Mouse (Mus musculus) liver, embryonic 15.5 days (tissue): ENCODE measurements at regions not wholly inside any gene's neighbourhood (a gene's known extent, or its start where the extent isn't known, plus 50 kb on each side); places are given as distances from the start of the nearest gene placed in this dataset.
"Not testable (repeated sequence)": the region's sequence is repeated elsewhere in the genome, so short reads cannot be mapped to it uniquely, and the experiment has no call there.

Experiments
- ATAC-seq: fragments of 200-750 bp; cut with Nextera tagmentation; 2 replicates; pipeline ENCODE4 v1.8.0; 2017; ENCODE audit warnings: moderate number of reproducible peaks, mild to moderate bottlenecking, moderate library complexity; ENCODE audit not compliant: insufficient read depth
- H3K27ac ChIP-seq: fragments of 300-500 bp; sonication (generic); replicated peaks from 2 replicates; pipeline ENCODE4 v1.5.1; 2015; ENCODE audit warnings: mild to moderate bottlenecking, inconsistent platforms
- H3K27me3 ChIP-seq: fragments of 300-500 bp; sonication (generic); 2 replicates; pipeline ENCODE4 v1.6.1; 2015; ENCODE audit warnings: mild to moderate bottlenecking, inconsistent platforms
- H3K36me3 ChIP-seq: fragments of 300-500 bp; sonication (generic); replicated peaks from 2 replicates; pipeline ENCODE4 v1.6.1; 2015; ENCODE audit warnings: moderate library complexity, mild to moderate bottlenecking, inconsistent platforms
- H3K4me1 ChIP-seq: fragments of 300-500 bp; sonication (generic); replicated peaks from 2 replicates; pipeline ENCODE4 v1.6.1; 2015; ENCODE audit warnings: inconsistent platforms
- H3K4me2 ChIP-seq: fragments of 300-500 bp; sonication (generic); 2 replicates; pipeline ENCODE4 v1.6.1; 2015; ENCODE audit warnings: moderate library complexity, mild to moderate bottlenecking, inconsistent platforms
- H3K4me3 ChIP-seq: fragments of 300-500 bp; sonication (generic); replicated peaks from 2 replicates; pipeline ENCODE4 v1.5.1; 2015; ENCODE audit warnings: mild to moderate bottlenecking, inconsistent platforms
- H3K9ac ChIP-seq: fragments of 300-500 bp; sonication (generic); 2 replicates; pipeline ENCODE4 v1.6.1; 2015; ENCODE audit warnings: moderate library complexity, mild to moderate bottlenecking, inconsistent platforms
- H3K9me3 ChIP-seq: fragments of 300-500 bp; sonication (generic); replicated peaks from 2 replicates; pipeline ENCODE4 v1.6.1; 2016; ENCODE audit warnings: inconsistent platforms
- WGBS: fragments of 180-500 bp; shearing (Covaris S2); methylation state at CpG from one replicate; pipeline ENCODE4 v1.1.7; 2015; ENCODE audit warnings: mixed read lengths; ENCODE audit not compliant: insufficient replicate concordance; 5-methylcytosine and 5-hydroxymethylcytosine counted together

DNA sequence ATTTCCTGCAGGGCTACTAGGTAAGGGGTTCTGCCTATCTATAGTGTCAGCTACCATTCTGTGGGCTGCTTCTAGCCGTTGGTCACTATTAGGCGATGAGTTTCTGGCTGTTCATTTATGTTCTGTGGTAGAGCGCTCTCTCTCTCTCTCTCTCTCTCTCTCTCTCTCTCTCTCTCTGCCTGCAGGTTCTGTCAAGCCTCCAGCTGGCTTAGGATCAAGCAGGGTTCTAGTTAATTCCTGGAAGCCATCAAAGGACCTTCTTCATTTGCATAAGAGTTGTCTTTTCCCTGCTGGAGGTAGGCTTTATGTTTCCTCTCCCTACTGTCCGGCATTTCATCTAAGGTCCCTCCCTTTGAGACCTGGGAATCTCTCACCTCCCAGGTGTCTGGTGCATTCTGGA lies 98.6 kb upstream of the Ttc29 start:
- Histone ChIP-seq H3K9ac (no peak overlapping the region), H3K36me3 (no peaks in the 10 kb centered on the region), H3K4me1 (0 out of 2 replicates have a peak, but pooled peaks cover 4% of the 10 kb centered on the region), H3K9me3 (no peaks in the 10 kb centered on the region), H3K4me2 (no peak overlapping the region), H3K27me3 (no peaks in the 10 kb centered on the region), H3K4me3 (no peak overlapping the region), H3K27ac (no peak overlapping the region)
- ATAC-seq: no peak
- 43% methylated on average over 4 of the region's 4 CpGs for WGBS

DNA sequence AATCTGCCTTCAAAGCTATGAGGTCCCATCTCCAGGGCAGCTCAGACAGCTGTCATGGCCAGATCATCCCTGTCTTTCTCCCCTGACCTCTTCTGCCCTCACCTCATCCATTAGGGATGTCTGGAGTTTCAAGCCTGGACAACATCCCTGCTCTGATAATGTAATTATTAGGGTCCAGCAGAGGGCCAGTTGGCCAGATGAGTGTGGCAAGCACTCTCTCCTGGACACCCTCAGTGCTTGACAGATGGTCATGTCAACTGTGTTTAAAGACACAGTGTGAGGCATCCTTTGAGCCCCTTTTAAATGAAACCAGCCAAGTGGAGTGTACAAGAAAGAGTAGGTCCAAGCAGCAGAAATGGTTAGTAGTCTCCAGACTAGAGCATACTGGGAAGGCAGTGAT lies 95.9 kb upstream of the Ttc29 start:
- H3K4me2 ChIP-seq: no peak overlapping the region

DNA sequence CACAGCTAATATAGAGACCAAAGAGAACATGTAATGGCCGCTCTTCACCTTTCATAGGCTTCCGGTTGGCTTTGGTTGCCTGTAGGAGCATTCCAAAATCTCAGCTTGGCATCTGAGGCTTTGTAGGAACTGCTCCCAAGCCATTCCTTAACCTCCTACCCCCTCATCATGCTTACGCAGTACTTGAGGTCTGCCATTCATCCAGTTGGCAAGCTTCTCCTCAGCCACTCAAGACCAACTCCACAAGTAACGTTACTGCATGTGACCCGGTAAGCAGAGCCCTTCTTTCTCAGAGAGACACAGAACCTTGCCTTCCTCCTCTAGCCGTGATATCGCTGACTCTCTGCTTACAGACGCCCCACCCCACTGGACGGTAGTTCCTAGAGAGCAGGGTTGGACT lies 94.6 kb upstream of the Ttc29 start:
- 68% methylated on average over 9 of the region's 9 CpGs for WGBS
- Histone ChIP-seq H3K4me2 (no peak overlapping the region), H3K36me3 (no peaks in the 10 kb centered on the region), H3K4me1 (no peaks in the 10 kb centered on the region), H3K4me3 (no peak overlapping the region), H3K9me3 (no peaks in the 10 kb centered on the region), H3K27ac (no peak overlapping the region), H3K9ac (no peak overlapping the region), H3K27me3 (no peaks in the 10 kb centered on the region)
- no peak for ATAC-seq

More for the DNA sequence above, 95.9 kb upstream of the Ttc29 start:
- Histone ChIP-seq H3K36me3 (no peaks in the 10 kb centered on the region), H3K9ac (no peak overlapping the region), H3K4me1 (no peaks in the 10 kb centered on the region), H3K27me3 (no peaks in the 10 kb centered on the region), H3K9me3 (no peaks in the 10 kb centered on the region), H3K27ac (no peak overlapping the region), H3K4me3 (no peak overlapping the region)
- ATAC-seq: no peak

DNA sequence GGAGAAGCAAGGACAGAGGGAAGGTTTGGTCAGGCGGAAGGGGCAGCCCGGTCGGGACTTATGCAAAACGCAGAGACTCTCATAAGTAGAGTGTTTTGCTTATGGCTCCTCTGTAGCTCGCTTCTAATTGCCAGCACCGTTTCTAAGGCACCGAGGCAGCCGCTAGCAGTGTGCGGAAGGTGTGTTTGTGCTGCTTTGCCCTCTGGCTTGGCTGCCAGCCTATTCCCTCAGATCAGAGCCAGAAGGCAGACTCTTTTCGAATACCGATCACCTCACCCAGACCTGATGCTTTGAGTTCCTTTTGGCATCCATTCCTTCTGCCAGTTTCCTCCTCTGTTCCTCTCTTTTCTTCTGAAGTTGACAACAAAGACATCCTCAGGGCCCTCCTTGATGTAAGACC lies 93.4 kb upstream of the Ttc29 start:
- Histone ChIP-seq H3K9me3 (no peaks in the 10 kb centered on the region), H3K27me3 (no peaks in the 10 kb centered on the region), H3K4me3 (no peak overlapping the region), H3K27ac (no peak overlapping the region), H3K9ac (no peak overlapping the region), H3K4me2 (no peak overlapping the region), H3K36me3 (no peaks in the 10 kb centered on the region), H3K4me1 (no peaks in the 10 kb centered on the region)
- WGBS: 60% methylated on average over 11 of the region's 11 CpGs
- ATAC-seq: no peak

DNA sequence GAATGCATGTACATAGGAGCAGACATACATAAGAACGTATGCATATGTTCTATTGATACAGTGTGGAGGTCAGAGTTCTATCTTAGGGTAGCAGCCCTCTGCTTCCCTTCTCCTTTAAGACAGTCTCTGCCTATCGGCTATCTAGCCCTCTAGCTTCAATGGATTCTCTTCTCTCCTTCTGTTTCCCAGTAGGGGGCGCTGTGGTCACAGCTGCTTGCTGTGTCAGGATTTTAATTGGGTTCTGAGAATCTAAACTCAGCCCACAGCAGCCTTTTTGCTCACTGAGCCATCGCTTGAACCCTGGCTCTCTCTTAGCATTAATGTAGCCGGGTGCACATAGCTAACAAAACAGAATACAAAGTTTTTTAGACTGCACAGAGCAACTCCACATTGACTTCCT lies 88.8 kb upstream of the Ttc29 start:
- 28% methylated on average over 5 of the region's 5 CpGs for WGBS
- Histone ChIP-seq H3K27me3 (no peaks in the 10 kb centered on the region), H3K27ac (no peak overlapping the region), H3K4me1 (no peaks in the 10 kb centered on the region), H3K9ac (no peak overlapping the region), H3K36me3 (no peaks in the 10 kb centered on the region), H3K4me3 (no peak overlapping the region), H3K9me3 (no peaks in the 10 kb centered on the region), H3K4me2 (no peak overlapping the region)
- no peak for ATAC-seq

- H3K27ac ChIP-seq: no peak overlapping the region
- H3K4me3 ChIP-seq: no peak overlapping the region
- no peaks in the 10 kb centered on the region for H3K36me3 ChIP-seq
- ATAC-seq: no peak
- 4% methylated on average over 2 of the region's 2 CpGs for WGBS
- H3K9ac ChIP-seq: no peak overlapping the region
- no peak overlapping the region for H3K4me2 ChIP-seq
- no peaks in the 10 kb centered on the region for H3K9me3 ChIP-seq
- no peaks in the 10 kb centered on the region for H3K27me3 ChIP-seq
- no peaks in the 10 kb centered on the region for H3K4me1 ChIP-seq
These were observed 85.2 kb upstream of the Ttc29 start for GRCm38 (mm10) chr8:78127852-78128251.

DNA sequence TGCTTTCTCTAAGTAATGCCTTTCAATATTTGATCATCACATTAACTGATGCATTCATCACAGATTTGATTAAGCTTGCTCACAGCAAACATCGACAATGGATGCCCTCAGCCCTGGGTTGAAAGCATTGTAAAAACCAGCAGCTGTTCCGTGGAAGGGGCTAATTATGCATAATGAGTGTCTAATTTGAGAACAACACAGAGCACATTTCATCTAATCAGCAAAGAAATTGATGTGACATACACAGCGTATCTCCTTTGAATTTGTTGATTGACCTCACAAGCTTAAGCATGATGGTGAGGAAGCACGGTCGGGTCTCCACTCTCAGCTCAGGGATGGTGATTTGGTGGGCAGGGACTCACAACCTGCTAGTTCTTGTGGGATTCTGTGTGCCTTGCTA lies 84.0 kb upstream of the Ttc29 start:
- no peak overlapping the region for H3K4me3 ChIP-seq
- WGBS: 65% methylated on average over 5 of the region's 5 CpGs
- ATAC-seq: no peak

GRCm38 (mm10) chr8:78139514-78139913 lies 73.6 kb upstream of the Ttc29 start:
- WGBS: 52% methylated on average over 13 of the region's 15 CpGs
- H3K9me3 ChIP-seq, ATAC-seq, H3K36me3 ChIP-seq, H3K4me3 ChIP-seq, H3K4me1 ChIP-seq, H3K27ac ChIP-seq, H3K4me2 ChIP-seq, H3K9ac ChIP-seq, H3K27me3 ChIP-seq: not testable (repeated sequence)

More for the DNA sequence above, 84.0 kb upstream of the Ttc29 start:
- H3K9ac ChIP-seq: no peak overlapping the region
- no peaks in the 10 kb centered on the region for H3K4me1 ChIP-seq
- no peaks in the 10 kb centered on the region for H3K27me3 ChIP-seq
- no peaks in the 10 kb centered on the region for H3K9me3 ChIP-seq
- H3K4me2 ChIP-seq: no peak overlapping the region
- no peaks in the 10 kb centered on the region for H3K36me3 ChIP-seq
- no peak overlapping the region for H3K27ac ChIP-seq

- H3K4me1 ChIP-seq: no peaks in the 10 kb centered on the region
- H3K9me3 ChIP-seq: no peaks in the 10 kb centered on the region
- no peak overlapping the region for H3K27ac ChIP-seq
- 69% methylated on average over 6 of the region's 6 CpGs for WGBS
- no peaks in the 10 kb centered on the region for H3K27me3 ChIP-seq
- H3K4me2 ChIP-seq: no peak overlapping the region
- no peak overlapping the region for H3K9ac ChIP-seq
- ATAC-seq: no peak
- H3K4me3 ChIP-seq: no peak overlapping the region
- no peaks in the 10 kb centered on the region for H3K36me3 ChIP-seq
These were observed 65.9 kb upstream of the Ttc29 start for GRCm38 (mm10) chr8:78147170-78147569.

GRCm38 (mm10) chr8:78148006-78148405 lies 65.1 kb upstream of the Ttc29 start:
- H3K27me3 ChIP-seq: no peaks in the 10 kb centered on the region

GRCm38 (mm10) chr8:78154873-78155272 lies 58.2 kb upstream of the Ttc29 start:
- Histone ChIP-seq H3K4me2 (no peak overlapping the region), H3K9ac (no peak overlapping the region), H3K4me3 (no peak overlapping the region), H3K9me3 (no peaks in the 10 kb centered on the region), H3K27me3 (no peaks in the 10 kb centered on the region), H3K36me3 (no peaks in the 10 kb centered on the region), H3K27ac (no peak overlapping the region), H3K4me1 (no peaks in the 10 kb centered on the region)
- WGBS: 51% methylated on average over 8 of the region's 8 CpGs
- ATAC-seq: no peak

More at GRCm38 (mm10) chr8:78148006-78148405, 65.1 kb upstream of the Ttc29 start:
- H3K4me2 ChIP-seq: no peak overlapping the region
- no peak overlapping the region for H3K27ac ChIP-seq
- WGBS: 65% methylated on average over 2 of the region's 2 CpGs
- H3K4me3 ChIP-seq: no peak overlapping the region
- H3K9me3 ChIP-seq: no peaks in the 10 kb centered on the region
- no peak overlapping the region for H3K9ac ChIP-seq
- no peak for ATAC-seq
- no peaks in the 10 kb centered on the region for H3K36me3 ChIP-seq
- no peaks in the 10 kb centered on the region for H3K4me1 ChIP-seq

GRCm38 (mm10) chr8:78162046-78162445 lies 51.1 kb upstream of the Ttc29 start:
- Histone ChIP-seq H3K27ac (no peak overlapping the region), H3K27me3 (no peaks in the 10 kb centered on the region), H3K36me3 (no peaks in the 10 kb centered on the region), H3K4me1 (no peaks in the 10 kb centered on the region), H3K9ac (no peak overlapping the region), H3K9me3 (no peaks in the 10 kb centered on the region), H3K4me2 (no peak overlapping the region), H3K4me3 (no peak overlapping the region)
- no peak for ATAC-seq
- 59% methylated on average over 1 of the region's 1 CpGs for WGBS
